Mouse (Mus musculus): Measurements from ENCODE around the gene Mthfd1.

The Mthfd1 gene

DNA sequence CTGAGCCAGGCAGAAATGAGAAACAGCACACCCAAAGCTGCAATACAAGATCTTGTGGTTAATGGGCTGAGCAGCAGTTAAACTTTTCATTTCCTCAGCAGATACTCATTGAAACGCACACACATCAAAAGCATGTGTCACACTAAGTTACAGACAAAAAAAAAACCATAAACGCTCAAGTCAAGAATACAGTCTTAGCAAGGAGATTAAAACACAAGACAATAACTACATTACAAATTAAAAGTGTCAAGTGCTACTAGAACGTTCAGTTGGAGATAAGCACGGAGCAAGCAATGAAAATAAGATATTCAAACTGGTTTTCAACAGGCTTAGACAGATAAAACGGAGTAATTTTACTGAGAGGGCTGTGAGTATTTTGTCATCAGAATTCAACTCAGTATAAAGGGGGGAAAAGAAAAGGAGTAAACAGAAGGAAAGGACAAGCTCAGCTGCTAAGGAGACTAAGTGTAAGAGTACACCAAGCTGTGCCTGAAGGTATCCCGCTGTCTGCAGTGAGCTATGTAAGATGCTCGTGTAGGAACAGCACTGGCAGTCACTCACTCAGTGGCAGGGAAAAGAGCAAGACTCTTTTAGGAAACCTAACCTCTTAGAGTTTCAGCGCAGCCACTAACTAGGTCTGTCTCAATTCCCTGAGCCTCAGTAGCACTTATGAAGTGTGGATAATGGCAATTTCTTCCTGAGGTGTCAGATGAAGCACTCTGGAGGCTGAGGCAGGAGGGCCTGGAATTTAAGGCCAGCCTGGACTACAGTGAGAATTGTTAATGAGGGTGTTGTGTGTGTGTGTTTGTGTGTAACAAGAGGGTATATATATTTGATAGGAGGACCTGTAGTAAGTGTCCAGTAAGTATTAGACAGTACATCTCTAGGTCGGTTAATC, 106.6 kb downstream of the Mthfd1 start:
- no peak for DNase-seq

GRCm38 (mm10) chr12:76362303-76362676, 107.2 kb downstream of the Mthfd1 start:
- no peak for DNase-seq

GRCm38 (mm10) chr12:76366276-76366675, 111.2 kb downstream of the Mthfd1 start:
- DNase-seq = no peak

GRCm38 (mm10) chr12:76367096-76367995, 112.2 kb downstream of the Mthfd1 start:
- no peak for DNase-seq

- no peak for DNase-seq
Observed at GRCm38 (mm10) chr12:76368201-76368789, 113.2 kb downstream of the Mthfd1 start.

GRCm38 (mm10) chr12:76368790-76369205, 113.7 kb downstream of the Mthfd1 start:
- no peak for DNase-seq

Data from spleen, adult 18-20 months (tissue).